Mouse (Mus musculus) Patski (cell line): ENCODE data around the gene Dusp5. TPM values are rescaled to one million over a fixed set of nuclear protein-coding genes. Genes with fewer than 3 reads are reported as not detected.

Experiments
- ATAC-seq: fragments of 100-300 bp; one replicate; pipeline ENCODE4 v1.8.0; 2021
- CTCF ChIA-PET: fragments of 350-600 bp; sonication (Branson Sonifier 250); formaldehyde crosslinking; loops from one replicate; lab custom pipeline; 2022; ENCODE audit warnings: inconsistent platforms; lab: Charles Lee
- POLR2A ChIA-PET: fragments of 350-600 bp; sonication (Branson Sonifier 250); formaldehyde crosslinking; loops from one replicate; lab custom pipeline; 2022; ENCODE audit warnings: antibody characterized with exemption, inconsistent platforms; lab: Charles Lee
- DNase-seq: peaks from one replicate; pipeline ENCODE4 v3.0.0-alpha.2; 2011; ENCODE audit warnings: low read depth, low spot score
- H3K27me3 ChIP-seq: fragments of 371-371 bp; one replicate; pipeline ENCODE4 v1.5.1; 2021
- CTCF ChIP-seq: fragments of 100-300 bp; IDR thresholded peaks from one replicate; pipeline ENCODE4 v1.5.1; 2021
- in situ Hi-C: fragments of 300-500 bp; cut with MboI; formaldehyde crosslinking; loops from 3 replicates; pipeline ENCODE4 v1.11.1; 2018; ENCODE audit warnings: low pct_unique_long_range_greater_than_20kb, mixed read lengths
- polyA plus RNA-seq: library from polyadenylated mRNA; unstranded; gene quantifications from one replicate; pipeline ENCODE4 v1.2.3, GENCODE M21; 2021

Dusp5 gene
- polyA plus RNA-seq, 1 experiment from 2014 or later, result 20.1 TPM

DNA sequence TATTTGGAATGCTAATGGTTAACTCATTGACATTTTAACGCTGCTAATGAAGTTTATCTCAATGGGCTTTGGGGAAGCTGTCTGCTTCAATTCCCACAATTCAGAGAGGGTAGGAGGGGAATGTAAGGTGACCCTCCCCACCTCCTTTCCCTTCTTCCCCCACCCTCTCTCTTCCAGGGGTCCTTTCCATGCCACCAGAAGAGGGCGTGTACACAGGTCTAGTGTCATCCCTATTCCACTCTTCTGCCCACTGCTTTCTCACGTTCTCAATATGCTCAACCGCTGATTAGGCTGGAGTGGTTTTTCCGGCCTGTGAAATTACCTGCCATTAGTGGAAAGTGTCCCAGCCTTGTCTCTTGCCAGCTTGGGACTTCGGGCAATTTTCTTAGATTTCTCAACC lies 27.9 kb downstream of the Dusp5 start:
- no peaks in the 10 kb centered on the region for H3K27me3 ChIP-seq
- TF ChIP-seq CTCF, result no peak
- POLR2A ChIA-PET, result no interaction called here
- DNase-seq (no peak), ATAC-seq (no peak)
- CTCF ChIA-PET, result no interaction called here
- in situ Hi-C loops, result no loop called here

DNA sequence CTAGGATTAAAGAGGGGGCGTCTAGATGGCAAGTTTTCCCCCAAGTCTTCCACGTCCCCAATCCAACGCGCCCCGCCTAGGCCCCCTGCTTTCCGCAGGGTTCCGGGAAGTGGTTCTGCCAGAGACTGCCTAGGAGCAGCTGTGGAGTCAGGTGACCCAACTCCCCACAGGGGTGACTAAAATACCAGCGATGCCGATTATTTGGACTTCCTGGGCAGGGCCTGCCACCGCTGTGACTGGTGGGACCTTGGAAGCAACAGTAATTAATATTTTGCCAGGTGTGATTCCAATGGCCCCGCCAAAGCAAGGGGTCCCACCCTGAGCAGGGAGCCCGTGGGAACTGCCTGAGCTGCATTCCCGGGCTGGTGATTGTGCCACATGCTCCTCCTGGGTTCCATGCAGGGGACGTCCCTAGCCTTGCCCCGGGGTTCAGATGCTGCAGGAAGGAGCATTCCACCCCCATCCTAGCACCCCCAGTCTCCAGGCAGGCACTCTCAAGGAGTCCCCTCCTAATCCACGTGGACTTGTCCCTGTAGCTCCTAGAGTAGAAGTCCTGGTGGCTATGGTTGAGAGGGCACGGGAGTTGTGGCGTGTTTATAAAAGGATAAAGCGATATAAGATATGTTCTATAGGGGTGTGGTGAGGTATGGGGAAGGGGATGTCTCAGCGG lies 28.5 kb downstream of the Dusp5 start:
- H3K27me3 ChIP-seq, result no peaks in the 10 kb centered on the region
- CTCF ChIA-PET, result no interaction called here
- ATAC-seq, result no peak
- POLR2A ChIA-PET, result no interaction called here
- no peak for DNase-seq
- TF ChIP-seq CTCF, result no peak
- in situ Hi-C loops, result no loop called here

DNA sequence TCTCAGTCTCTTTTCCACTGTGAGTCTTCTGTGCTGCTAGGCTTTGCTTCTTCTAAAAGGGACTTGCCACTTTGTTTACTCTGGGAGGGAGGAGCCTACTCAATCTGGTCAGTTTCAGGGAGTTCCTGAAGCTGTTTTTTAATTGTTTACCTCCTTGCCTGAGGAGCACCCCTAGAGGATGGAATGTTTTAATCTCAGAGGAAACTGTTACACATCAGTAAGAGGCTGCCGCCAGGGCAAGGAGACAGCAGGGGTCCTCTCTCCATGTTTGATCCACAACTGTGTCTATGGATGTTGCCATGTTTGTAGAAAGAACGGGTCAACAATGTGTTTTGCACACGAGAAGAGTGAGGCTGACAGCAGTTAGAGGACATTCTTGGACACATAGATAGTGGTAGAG lies 31.5 kb downstream of the Dusp5 start:
- in situ Hi-C loops, result no loop called here
- no peak for DNase-seq
- CTCF ChIA-PET, result no interaction called here

DNA sequence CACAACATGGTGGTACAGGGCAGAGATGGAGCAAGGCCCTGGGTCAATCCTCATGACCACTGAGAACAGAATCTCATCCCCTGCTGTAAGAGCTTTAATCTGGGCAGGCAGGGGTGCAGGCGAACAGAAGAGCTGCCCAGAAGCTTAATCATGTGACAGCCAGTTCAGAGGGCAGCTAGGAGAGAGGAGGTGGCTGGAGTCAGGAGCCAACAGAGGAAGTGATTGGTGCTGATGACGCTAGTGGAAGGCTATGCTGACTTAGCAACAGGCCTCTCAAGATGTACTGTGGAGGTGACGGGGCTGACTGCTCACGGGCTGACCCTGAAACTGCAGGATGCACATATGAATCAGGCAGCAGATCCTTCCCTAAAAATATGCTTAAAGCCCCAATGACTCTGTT lies 35.3 kb downstream of the Dusp5 start:
- no peak for TF ChIP-seq CTCF
- ChIA-PET CTCF (interaction anchor here (1.1 to 2.2 kb wide), 3 partner anchors 14 to 170 kb away, joined by 4 to 8 read pairs (median 5); no protein-coding TSS in a partner anchor), POLR2A (interaction anchor here (0.7 kb wide), 1 partner anchor 9 kb away, joined by 3 read pairs; no protein-coding TSS in a partner anchor)
- DNase-seq (no peak), ATAC-seq (no peak)
- H3K27me3 ChIP-seq, result no peaks in the 10 kb centered on the region
- in situ Hi-C loops, result no loop called here

More for the DNA sequence above, 31.5 kb downstream of the Dusp5 start:
- ATAC-seq, result no peak
- no peaks in the 10 kb centered on the region for H3K27me3 ChIP-seq
- no peak for TF ChIP-seq CTCF
- POLR2A ChIA-PET, result no interaction called here

DNA sequence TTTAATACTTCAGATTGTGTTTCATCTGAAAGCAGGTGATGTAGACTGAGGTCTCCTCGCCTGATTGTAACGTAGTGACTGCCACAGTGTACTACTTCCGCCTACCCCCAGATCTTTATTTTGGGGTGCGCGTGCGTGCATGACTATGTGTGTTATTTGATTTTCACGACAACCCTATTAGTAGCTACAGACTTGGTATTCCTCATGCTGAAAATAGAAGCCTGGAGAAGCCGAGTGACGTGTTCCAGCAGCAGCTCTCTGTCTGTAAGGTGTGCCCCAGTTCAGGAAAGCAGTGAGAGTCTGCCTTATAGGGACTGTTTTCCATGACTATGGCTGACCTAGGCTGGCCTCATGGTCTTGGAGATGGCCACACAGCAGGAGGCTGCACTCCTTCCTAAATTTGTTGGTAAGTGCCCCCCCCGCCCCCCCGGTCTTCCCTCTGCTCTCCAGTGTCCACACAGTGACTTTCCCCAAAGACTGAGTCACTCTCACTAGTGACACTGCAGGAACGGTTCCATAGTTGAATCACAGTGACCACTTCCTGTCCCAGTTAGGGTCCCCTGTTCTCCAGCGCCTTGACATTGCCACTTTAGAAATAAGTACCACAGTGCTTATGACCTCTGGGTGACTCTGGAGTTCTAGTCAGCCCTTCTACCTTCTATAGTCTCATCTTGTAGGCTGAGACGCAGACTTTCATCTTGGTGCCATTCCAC lies 36.8 kb downstream of the Dusp5 start:
- no peaks in the 10 kb centered on the region for H3K27me3 ChIP-seq
- in situ Hi-C loops, result no loop called here
- ATAC-seq (no peak), DNase-seq (no peak)
- TF ChIP-seq CTCF, result no peak
- ChIA-PET CTCF (interaction anchor here (2.2 kb wide), 1 partner anchor 163 kb away, joined by 8 read pairs; no protein-coding TSS in a partner anchor), POLR2A (interaction anchor here (0.6 kb wide), 1 partner anchor 192 kb away, joined by 3 read pairs; no protein-coding TSS in a partner anchor)

DNA sequence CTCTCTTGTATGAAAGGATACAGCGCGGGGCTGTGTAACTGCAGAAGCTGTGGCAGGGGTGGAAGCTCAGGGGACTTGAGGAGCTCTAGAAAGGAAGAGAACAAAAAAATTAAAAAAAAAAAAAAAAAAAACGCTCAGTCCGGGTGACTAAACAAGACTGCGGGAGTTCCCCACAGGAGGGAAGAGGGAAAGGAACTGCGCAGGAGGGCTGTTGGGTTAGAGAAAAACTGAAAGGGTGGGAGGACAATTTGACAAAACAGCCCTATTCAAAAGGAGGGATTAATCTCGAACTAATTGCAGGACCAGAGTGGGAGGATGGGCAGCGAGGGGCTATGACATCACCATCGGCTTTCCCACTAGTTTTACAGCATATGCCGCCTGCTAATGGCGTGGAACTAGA lies 39.0 kb downstream of the Dusp5 start:
- TF ChIP-seq CTCF, result no peak

DNA sequence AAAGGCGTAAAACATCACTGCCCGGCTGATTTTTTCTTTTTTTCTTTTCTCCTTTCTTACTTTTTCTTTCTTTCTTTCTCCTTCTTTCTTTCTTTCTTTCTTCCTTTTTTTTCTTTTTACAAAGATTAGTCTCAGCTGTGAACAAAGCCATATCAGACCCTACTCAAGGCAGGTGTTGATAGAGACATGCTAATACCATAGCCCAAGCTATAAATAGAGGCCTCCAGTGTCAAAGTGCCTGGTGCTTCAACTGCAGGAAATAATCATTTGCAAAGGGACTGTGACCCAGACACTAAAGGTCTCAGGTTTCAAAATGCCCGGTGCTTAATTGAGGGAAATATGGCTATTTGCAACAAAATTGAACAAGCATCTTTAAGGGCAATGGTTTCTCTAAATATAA lies 39.6 kb downstream of the Dusp5 start:
- no peaks in the 10 kb centered on the region for H3K27me3 ChIP-seq
- no peak for ATAC-seq
- POLR2A ChIA-PET, result no interaction called here
- DNase-seq, result no peak
- in situ Hi-C loops, result no loop called here
- CTCF ChIA-PET, result no interaction called here
- TF ChIP-seq CTCF, result no peak

More for the DNA sequence above, 39.0 kb downstream of the Dusp5 start:
- POLR2A ChIA-PET, result no interaction called here
- no peaks in the 10 kb centered on the region for H3K27me3 ChIP-seq
- in situ Hi-C loops, result no loop called here
- DNase-seq (no peak), ATAC-seq (no peak)
- CTCF ChIA-PET, result no interaction called here

DNA sequence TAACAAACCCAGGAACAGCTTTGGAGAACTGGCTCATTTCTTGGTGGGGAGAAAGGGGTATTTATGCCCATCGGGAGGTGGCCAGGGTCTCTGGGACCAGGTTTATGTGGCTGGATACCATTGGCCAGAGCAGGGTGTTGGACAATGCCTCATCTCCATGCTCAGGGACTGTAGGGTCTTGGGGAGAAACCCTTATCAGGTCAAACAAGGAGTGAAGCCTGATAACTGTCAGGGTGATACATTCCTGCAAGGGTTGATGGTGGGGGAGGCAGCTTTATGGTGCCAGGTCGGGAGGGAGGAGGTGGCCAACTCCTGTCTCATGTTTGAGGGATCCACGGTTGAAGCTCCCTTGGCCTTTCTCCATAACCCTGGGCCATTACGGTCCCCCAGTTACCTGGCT lies 42.1 kb downstream of the Dusp5 start:
- in situ Hi-C loops, result loop anchor here (10.0 kb wide), 1 partner anchor 326 kb away; no protein-coding TSS in a partner anchor
- no peak for DNase-seq
- ChIA-PET CTCF (no interaction called here), POLR2A (no interaction called here)
- no peak for TF ChIP-seq CTCF
- no peaks in the 10 kb centered on the region for H3K27me3 ChIP-seq
- ATAC-seq, result no peak

DNA sequence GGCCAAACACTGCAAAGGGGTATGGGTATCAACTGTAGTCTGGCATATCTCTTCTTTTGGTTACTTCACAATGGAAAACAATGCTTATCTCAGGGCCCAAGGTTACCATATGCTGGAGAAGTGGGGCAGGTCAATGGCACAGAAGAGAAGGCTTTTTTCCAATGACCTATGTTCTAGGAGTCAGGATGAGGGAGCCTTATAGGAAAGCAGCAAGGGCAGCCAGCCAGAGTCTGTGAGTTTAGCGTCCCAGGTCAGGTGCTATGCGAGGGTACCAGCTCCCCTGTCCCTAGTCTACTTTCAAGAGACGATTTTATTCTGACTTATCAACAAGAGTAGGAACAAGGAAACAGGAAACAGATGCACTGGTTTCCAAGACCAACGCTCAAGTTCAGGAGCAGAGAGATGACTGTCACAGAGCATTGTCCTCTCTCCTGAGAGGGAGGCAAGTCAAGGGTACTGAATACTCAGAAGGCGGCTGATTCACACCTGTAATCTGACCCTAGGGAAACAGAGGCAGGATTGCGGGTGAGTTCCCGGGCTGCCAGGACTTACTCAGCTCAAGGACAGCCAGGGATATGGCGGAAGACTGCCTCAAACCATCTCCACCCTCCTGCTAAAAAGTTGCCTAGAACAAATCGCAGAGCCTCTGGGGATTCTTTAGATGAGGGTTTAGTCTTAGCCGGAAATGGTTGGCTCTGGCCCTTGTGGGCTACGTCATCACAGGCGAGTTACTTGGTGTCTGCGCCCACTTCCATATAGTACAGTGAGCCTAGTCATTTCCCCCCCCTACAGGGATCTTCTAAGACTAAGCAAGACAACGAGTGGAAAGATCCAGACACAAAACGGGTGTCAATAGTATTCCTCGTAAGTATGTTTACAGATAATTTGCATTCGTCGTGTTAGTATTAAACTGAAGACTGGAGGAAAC lies 42.9 kb downstream of the Dusp5 start:
- in situ Hi-C loops, result loop anchor here (10.0 kb wide), 1 partner anchor 327 kb away; no protein-coding TSS in a partner anchor
- ATAC-seq (no peak), DNase-seq (no peak)
- no peak for TF ChIP-seq CTCF
- ChIA-PET CTCF (no interaction called here), POLR2A (no interaction called here)
- H3K27me3 ChIP-seq, result no peaks in the 10 kb centered on the region

DNA sequence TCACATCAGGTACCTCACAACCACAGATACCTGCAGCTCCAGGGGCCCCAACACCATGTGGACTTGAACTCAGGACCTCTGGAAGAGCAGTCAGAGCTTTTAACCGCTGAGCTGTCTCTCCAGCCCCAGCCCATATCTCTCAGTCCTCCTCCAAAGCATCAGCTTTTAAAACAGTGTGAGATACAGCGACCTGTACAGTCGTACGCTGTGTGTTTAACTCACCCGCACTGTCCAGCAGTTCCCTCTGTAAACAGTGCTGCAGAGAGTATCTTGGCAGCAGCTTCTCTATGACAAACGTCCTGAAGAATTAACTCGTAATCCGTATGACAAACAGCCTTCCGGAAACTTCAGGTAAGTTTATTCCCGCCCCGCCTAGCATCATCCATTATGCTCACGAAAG lies 43.7 kb downstream of the Dusp5 start:
- ATAC-seq (no peak), DNase-seq (no peak)
- ChIA-PET POLR2A (interaction anchor here (0.5 kb wide), 1 partner anchor 261 kb away, joined by 7 read pairs; no protein-coding TSS in a partner anchor), CTCF (no interaction called here)
- no peak for TF ChIP-seq CTCF
- H3K27me3 ChIP-seq, result no peaks in the 10 kb centered on the region
- in situ Hi-C loops, result loop anchor here (10.0 kb wide), 1 partner anchor 328 kb away; no protein-coding TSS in a partner anchor
